Mouse (Mus musculus) myocyte (in vitro differentiated cells): ENCODE results near the gene Prdm5.

Experiments used
- CEBPB ChIP-seq: IDR thresholded peaks from 2 replicates; pipeline ENCODE4 v1.6.1; 2011; ENCODE audit warnings: mild to moderate bottlenecking, moderate library complexity; ENCODE audit not compliant: poor library complexity, insufficient read depth, severe bottlenecking
- MAX ChIP-seq: IDR thresholded peaks from one replicate; pipeline ENCODE4 v1.6.1; 2011; ENCODE audit warnings: low read depth, mild to moderate bottlenecking, control low read depth
- MYOD1 ChIP-seq, 3 experiments: IDR thresholded peaks; one replicate each; pipeline ENCODE4 v1.6.1; 2011; ENCODE audit warnings: control low read depth in 2 of 3, low read depth in 2 of 3, mild to moderate bottlenecking in 2 of 3, moderate library complexity in 1 of 3; ENCODE audit not compliant: insufficient read length in 2 of 3, control insufficient read depth in 1 of 3
- POLR2A ChIP-seq: IDR thresholded peaks from one replicate; pipeline ENCODE4 v1.6.1; 2011; ENCODE audit warnings: low read depth, mild to moderate bottlenecking, control low read depth, moderate library complexity; ENCODE audit not compliant: insufficient read length
- REST ChIP-seq: IDR thresholded peaks from one replicate; pipeline ENCODE4 v1.6.1; 2011; ENCODE audit warnings: mild to moderate bottlenecking, control low read depth, moderate library complexity; ENCODE audit not compliant: insufficient read depth, insufficient read length
- SRF ChIP-seq: IDR thresholded peaks from one replicate; pipeline ENCODE4 v1.6.1; 2011; ENCODE audit warnings: low read depth; ENCODE audit not compliant: control insufficient read depth, insufficient read length
- TCF12 ChIP-seq: IDR thresholded peaks from one replicate; pipeline ENCODE4 v1.6.1; 2011; ENCODE audit warnings: mild to moderate bottlenecking, control low read depth; ENCODE audit not compliant: poor library complexity, insufficient read depth, severe bottlenecking
- USF1 ChIP-seq: IDR thresholded peaks from one replicate; pipeline ENCODE4 v1.6.1; 2011; ENCODE audit warnings: low read depth, mild to moderate bottlenecking, control low read depth, moderate library complexity

DNA sequence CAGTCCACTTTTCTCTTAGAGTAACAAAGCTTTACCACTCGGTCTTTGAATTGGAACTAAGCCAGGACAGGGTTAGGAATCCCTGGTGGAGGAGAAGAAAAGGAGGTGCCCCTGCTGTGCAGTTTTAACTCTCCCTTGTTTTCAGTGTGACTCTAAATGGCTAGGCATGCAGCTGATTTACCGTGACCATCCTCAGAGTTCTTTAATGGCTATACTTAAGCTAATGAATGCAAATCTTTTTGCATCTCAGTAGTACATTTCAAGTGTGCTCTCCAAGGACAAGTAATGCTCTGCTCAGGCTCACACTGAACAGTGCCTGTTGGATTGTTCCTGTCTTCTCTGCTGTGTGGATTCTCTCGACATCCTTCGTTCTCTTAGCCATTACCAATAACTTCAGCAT lies 154.4 kb downstream of the Prdm5 start:
- TF ChIP-seq POLR2A, result no peak
- no peak for TF ChIP-seq CEBPB
- no peak for TF ChIP-seq USF1
- TF ChIP-seq MAX, result no peak
- TF ChIP-seq REST, result no peak
- TF ChIP-seq TCF12, result no peak
- no peak for TF ChIP-seq MYOD1 (IDR thresholded peaks at IDR 0.05; ENCODE audit: control insufficient read depth in 1 of 3, insufficient read length in 2 of 3, low read depth in 2 of 3)
- no peak for TF ChIP-seq SRF
